Comparison of ENCODE assay signal across 14 mouse cellular contexts in genomic region chr3:131471435-131471834, GRCm38 (mm10). TPM values are rescaled to one million over a fixed set of nuclear protein-coding genes. Genes with fewer than 3 reads are reported as not detected.
DNase-seq lines count a peak whose midpoint lies in the region; ATAC-seq and TF ChIP-seq lines count a peak whose summit lies in the region.
"Had no signal": no experiment of that assay in that cellular context is flagged by ENCODE, and none has a peak within 500 bp of the region (broad histone marks: within the 10 kb centered on the region; RNA-seq: fewer than 3 reads in every experiment).

No protein-coding gene starts in this region.

- 53% methylated on average over 11 of the region's 11 CpGs for WGBS in forebrain, embryonic 11.5 days
- WGBS in forebrain, postnatal 0 days, result 51% methylated on average over 11 of the region's 11 CpGs
- 47% methylated on average over 11 of the region's 11 CpGs for WGBS in forebrain, embryonic 14.5 days
- WGBS in midbrain, embryonic 13.5 days, result 58% methylated on average over 11 of the region's 11 CpGs

- H3K4me1 ChIP-seq in forebrain, embryonic 11.5 days (replicated peaks; ENCODE audit: control insufficient read depth, insufficient read depth, low read length), result peaks cover 2% of the 10 kb centered on the region; the same call in 1 of the 2 replicates
- no peaks in the 10 kb centered on the region for H3K4me1 ChIP-seq in forebrain, postnatal 0 days (ENCODE audit: insufficient read depth)
- no peaks in the 10 kb centered on the region; the same call in 1 of the 2 replicates for H3K4me1 ChIP-seq in forebrain, embryonic 14.5 days (ENCODE audit: control insufficient read depth, insufficient read depth, low read length)
- peaks cover 13% of the 10 kb centered on the region for H3K4me1 ChIP-seq in midbrain, embryonic 13.5 days (replicated peaks)
- H3K4me1 ChIP-seq: heart, embryonic 13.5 days had no signal

- no peak for DNase-seq in forebrain, embryonic 11.5 days (ENCODE audit: low spot score)
- no peak for DNase-seq in forebrain, postnatal 0 days
- DNase-seq in layer of hippocampus, adult 2 months (ENCODE audit: low spot score in 2 of 2), result no peak
- DNase-seq in layer of hippocampus, adult 9-10 months (ENCODE audit: low spot score), result no peak
- DNase-seq in forebrain, embryonic 14.5 days (ENCODE audit: low spot score), result no peak
- no peak for DNase-seq in thymus, postnatal 10 days (ENCODE audit: low spot score in 2 of 2)
- DNase-seq: heart, postnatal 36 days; kidney, postnatal 14 days; lung, adult 2 months; right cerebral cortex, adult 18-20 months had no signal

- H3K4me2 ChIP-seq in forebrain, embryonic 11.5 days (ENCODE audit: low read depth, low read length, severe bottlenecking), result no peak overlapping the region
- H3K4me2 ChIP-seq in forebrain, postnatal 0 days (ENCODE audit: low read depth), result no peak overlapping the region
- H3K4me2 ChIP-seq in forebrain, embryonic 14.5 days (ENCODE audit: low read length), result no peak overlapping the region
- no peak overlapping the region for H3K4me2 ChIP-seq in midbrain, embryonic 13.5 days (replicated peaks)
- H3K4me2 ChIP-seq: heart, embryonic 13.5 days had no signal

- no peak overlapping the region for H3K27ac ChIP-seq in forebrain, embryonic 11.5 days (ENCODE audit: low read depth, low read length)
- no peak overlapping the region for H3K27ac ChIP-seq in forebrain, postnatal 0 days (ENCODE audit: low read depth, low read length)
- peak overlapping the region; percentile 56 for H3K27ac ChIP-seq in layer of hippocampus, adult 2 months
- H3K27ac ChIP-seq in forebrain, embryonic 14.5 days (ENCODE audit: low read depth, low read length), result no peak overlapping the region
- 0 out of 2 replicates have a peak overlapping the region, but pooled peaks have one; percentile 7 for H3K27ac ChIP-seq in midbrain, embryonic 13.5 days
- H3K27ac ChIP-seq: heart, embryonic 13.5 days had no signal

- no peak overlapping the region for H3K9ac ChIP-seq in forebrain, embryonic 11.5 days (ENCODE audit: low read length)
- no peak overlapping the region for H3K9ac ChIP-seq in forebrain, postnatal 0 days
- H3K9ac ChIP-seq in forebrain, embryonic 14.5 days (ENCODE audit: low read length), result no peak overlapping the region
- no peak overlapping the region for H3K9ac ChIP-seq in midbrain, embryonic 13.5 days (replicated peaks)
- H3K9ac ChIP-seq: heart, embryonic 13.5 days had no signal

- H3K9me3 ChIP-seq in forebrain, embryonic 11.5 days (ENCODE audit: control insufficient read depth, low read length), result no peaks in the 10 kb centered on the region
- no peaks in the 10 kb centered on the region for H3K9me3 ChIP-seq in forebrain, postnatal 0 days (ENCODE audit: low read length)
- no peaks in the 10 kb centered on the region for H3K9me3 ChIP-seq in forebrain, embryonic 14.5 days (replicated peaks; ENCODE audit: control insufficient read depth, low read length)
- H3K9me3 ChIP-seq in midbrain, embryonic 13.5 days, result no peaks in the 10 kb centered on the region
- H3K9me3 ChIP-seq: heart, embryonic 13.5 days had no signal

- TF ChIP-seq CTCF in forebrain, postnatal 0 days (IDR thresholded peaks at IDR 0.05; ENCODE audit: low read depth), result no peak
- TF ChIP-seq CTCF in layer of hippocampus, adult 2 months (conservative IDR thresholded peaks at IDR 0.05), result no peak

- ATAC-seq in forebrain, embryonic 11.5 days (replicated peaks; ENCODE audit: low FRiP score), result peak; percentile 42
- ATAC-seq in forebrain, postnatal 0 days, result no peak
- peak; percentile 15; the same call in 1 of the 2 replicates for ATAC-seq in forebrain, embryonic 14.5 days
- peak; percentile 66 for ATAC-seq in midbrain, embryonic 13.5 days
- ATAC-seq in erythroblast, adult 5-6 weeks (replicated peaks; ENCODE audit: low FRiP score, poor library complexity, severe bottlenecking), result no peak

- no peak overlapping the region for H3K4me3 ChIP-seq in forebrain, embryonic 11.5 days (ENCODE audit: low read depth, low read length)
- H3K4me3 ChIP-seq in forebrain, postnatal 0 days (ENCODE audit: low read depth, low read length), result no peak overlapping the region
- no peak overlapping the region for H3K4me3 ChIP-seq in layer of hippocampus, adult 2 months
- no peak overlapping the region for H3K4me3 ChIP-seq in forebrain, embryonic 14.5 days (ENCODE audit: low read depth, low read length)
- H3K4me3 ChIP-seq in midbrain, embryonic 13.5 days (replicated peaks), result no peak overlapping the region
- H3K4me3 ChIP-seq: heart, embryonic 13.5 days had no signal

- H3K36me3 ChIP-seq in forebrain, embryonic 11.5 days (ENCODE audit: control insufficient read depth, insufficient read depth, low read length), result no peaks in the 10 kb centered on the region
- no peaks in the 10 kb centered on the region for H3K36me3 ChIP-seq in forebrain, postnatal 0 days (ENCODE audit: insufficient read depth)
- H3K36me3 ChIP-seq in forebrain, embryonic 14.5 days (ENCODE audit: control insufficient read depth, insufficient read depth, low read length), result no peaks in the 10 kb centered on the region
- H3K36me3 ChIP-seq in midbrain, embryonic 13.5 days, result no peaks in the 10 kb centered on the region
- H3K36me3 ChIP-seq: heart, embryonic 13.5 days had no signal

- H3K27me3 ChIP-seq in forebrain, embryonic 11.5 days (ENCODE audit: control insufficient read depth, insufficient read depth, low read length), result no peaks in the 10 kb centered on the region
- H3K27me3 ChIP-seq in forebrain, postnatal 0 days (ENCODE audit: insufficient read depth, low read length), result no peaks in the 10 kb centered on the region
- no peaks in the 10 kb centered on the region for H3K27me3 ChIP-seq in forebrain, embryonic 14.5 days (replicated peaks; ENCODE audit: control insufficient read depth, insufficient read depth, low read length)
- no peaks in the 10 kb centered on the region for H3K27me3 ChIP-seq in midbrain, embryonic 13.5 days
- H3K27me3 ChIP-seq: heart, embryonic 13.5 days had no signal

RNA-seq across cellular contexts. Expression of gene Sgms2, which starts 19.8 kb away (rescaled TPM):
- polyA plus RNA-seq in forebrain, embryonic 11.5 days (2014; fragmentation: Nextera tagmentation; extraction: Ambion mirVana), result 0.83 and 1.2 TPM in 2 replicates
- total RNA-seq in forebrain, postnatal 0 days (2014; rRNA removed), result 1.1 and 4.4 TPM in 2 replicates
- 0.72 and 2.1 TPM in 2 replicates for polyA plus RNA-seq in forebrain, postnatal 0 days (2015; fragmentation: Nextera tagmentation; extraction: Ambion mirVana)
- total RNA-seq in layer of hippocampus, adult 2 months (2021), result 1 to 10 TPM; 1.4 to 3.1 TPM
- polyA plus RNA-seq in forebrain, embryonic 14.5 days (2014; fragmentation: Nextera tagmentation; extraction: Ambion mirVana), result 1.5 and 1.9 TPM in 2 replicates
- 0.61 and 0.71 TPM in 2 replicates for polyA plus RNA-seq in midbrain, embryonic 13.5 days (2015; fragmentation: Nextera tagmentation; extraction: Ambion mirVana)
- 13.6 and 24.2 TPM in 2 replicates for total RNA-seq in erythroblast, adult 5-6 weeks (2015; ENCODE audit: low replicate concordance)
- total RNA-seq in erythroblast, adult 5-6 weeks (2017; ENCODE audit: low replicate concordance), result 12.4 and 14.4 TPM in 2 replicates
- total RNA-seq: MEL had no signal

Comparison
In these comparisons a context has a peak if more than half of its experiments do, and no peak if none do; other contexts are left out.
1. ATAC-seq: peak in forebrain, embryonic 11.5 days (single experiment), forebrain, embryonic 14.5 days (single experiment) and midbrain, embryonic 13.5 days (single experiment); none in forebrain, postnatal 0 days (single experiment) and erythroblast, adult 5-6 weeks (single experiment).
2. H3K27ac ChIP-seq: peak in layer of hippocampus, adult 2 months (single experiment) and midbrain, embryonic 13.5 days (single experiment); none in forebrain, embryonic 11.5 days (single experiment), forebrain, postnatal 0 days (single experiment) and forebrain, embryonic 14.5 days (single experiment).